Mouse (Mus musculus) adrenal gland, postnatal 0 days (tissue): ENCODE results near the gene Sst. TPM values are rescaled to one million over a fixed set of nuclear protein-coding genes. Genes with fewer than 3 reads are reported as not detected.

Experiments used
- polyA plus RNA-seq: library from polyadenylated mRNA; unstranded; fragments of >200 nt; fragmentation: Nextera tagmentation; extraction: Ambion mirVana; gene quantifications from 2 replicates; pipeline ENCODE4 v1.2.1, GENCODE M21; 2015

Gene Sst
- polyA plus RNA-seq = 0.84 and 5.4 TPM in 2 replicates

DNA sequence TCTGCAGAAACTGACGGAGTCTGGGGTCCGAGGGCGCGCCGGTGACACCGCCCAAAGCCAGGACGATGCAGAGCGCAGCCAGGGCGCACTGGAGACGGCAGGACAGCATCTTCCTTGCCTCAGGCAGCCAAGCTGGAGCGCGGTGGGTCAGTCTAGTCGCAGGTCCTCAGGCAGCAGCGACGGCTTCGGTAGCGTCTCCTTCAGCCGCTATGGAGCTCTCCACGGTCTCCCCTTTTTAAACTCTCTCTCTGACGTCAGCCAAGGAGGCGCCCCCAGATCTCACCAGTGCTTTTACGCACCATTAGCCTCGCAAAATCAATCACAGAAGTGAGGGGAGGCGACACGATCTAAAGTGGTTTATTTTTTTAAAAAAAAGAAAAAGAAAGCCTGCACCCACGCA lies at the start of gene Sst:
Sst (minus strand) TSS at position 323 of the 400 bp plus-strand sequence.

DNA sequence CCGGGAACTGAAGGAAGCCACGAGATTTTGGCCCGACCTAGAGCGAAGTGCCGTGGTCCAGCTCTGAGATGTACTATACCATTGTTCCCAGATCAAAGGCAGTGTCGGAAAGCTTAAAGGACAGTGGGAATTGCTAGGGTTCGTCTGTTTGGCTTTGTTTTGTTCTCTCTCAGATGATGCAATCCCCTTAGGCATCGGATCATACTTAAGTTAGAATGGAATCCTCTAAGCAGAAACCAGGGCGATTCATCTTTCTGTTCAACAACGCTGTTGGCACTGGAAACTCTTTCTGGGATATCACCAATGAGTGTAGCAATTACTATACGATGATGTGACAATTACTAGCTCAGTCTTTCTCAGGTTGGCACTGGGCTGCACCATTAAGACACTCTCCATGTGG lies 41.5 kb upstream of the Sst start, which contains the start of gene Rtp2:
Rtp2 (minus strand) TSS at position 101 of the 400 bp plus-strand sequence.

Other genes with a start within 250 kb of the Sst start
- 0.06 TPM in 1 of 2 replicates, not detected in the other for gene Rtp2, start 41.4 kb upstream of the Sst start, polyA plus RNA-seq
- gene Gm37419, start 97.5 kb upstream of the Sst start, polyA plus RNA-seq = not detected in 2 replicates
- gene Bcl6, start 97.9 kb upstream of the Sst start, polyA plus RNA-seq = 0.72 and 1.4 TPM in 2 replicates